Mouse (Mus musculus) E14TG2a.4 (cell line): ENCODE data around the gene Rapgef5.

Source experiments
- CTCF ChIP-seq: conservative IDR thresholded peaks from 2 replicates; pipeline ENCODE4 v1.5.1; 2014; ENCODE audit warnings: low read length
- POU5F1 ChIP-seq: IDR thresholded peaks from 2 replicates; pipeline ENCODE4 v1.6.1; 2014; ENCODE audit warnings: low read length, borderline replicate concordance

GRCm38 (mm10) chr12:117756010-117756409 lies 239.7 kb downstream of the Rapgef5 start:
- TF ChIP-seq POU5F1, result no peak
- no peak for TF ChIP-seq CTCF
